In the genomic region with DNA sequence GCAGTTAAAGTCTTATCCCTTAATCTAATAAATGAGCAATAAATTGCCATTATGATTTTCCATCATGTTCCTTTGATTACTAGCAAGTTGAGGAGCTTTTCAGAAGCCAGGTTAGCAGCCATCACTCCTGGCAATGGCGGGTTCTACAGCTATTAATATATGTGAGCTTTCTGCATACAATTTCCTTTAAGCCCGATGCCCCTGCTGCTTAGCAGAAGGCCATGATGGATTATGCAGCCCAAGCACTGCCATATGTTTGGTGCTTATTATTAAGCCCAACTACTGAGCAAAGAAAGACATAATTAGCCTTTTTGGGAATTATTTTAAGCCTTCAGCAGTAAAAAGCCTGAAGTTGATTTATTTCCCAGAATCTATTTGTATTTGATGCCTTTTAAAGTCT, we compare ENCODE assay signal across 27 mouse cellular contexts.
DNase-seq lines count a peak whose midpoint lies in the region; ATAC-seq and TF ChIP-seq lines count a peak whose summit lies in the region.
"Had no signal": no experiment of that assay in that cellular context is flagged by ENCODE, and none has a peak within 500 bp of the region (broad histone marks: within the 10 kb centered on the region; RNA-seq: fewer than 3 reads in every experiment).

No protein-coding gene starts in this region.

- no peak overlapping the region for H3K9ac ChIP-seq in embryonic facial prominence, embryonic 14.5 days (ENCODE audit: low read depth, low read length)
- H3K9ac ChIP-seq: embryonic facial prominence, embryonic 12.5 days; forebrain, postnatal 0 days; heart, embryonic 15.5 days; limb, embryonic 15.5 days; liver, embryonic 13.5 days; midbrain, embryonic 13.5 days; stomach, embryonic 15.5 days had no signal

- H3K27me3 ChIP-seq in heart, embryonic 10.5 days (ENCODE audit: insufficient read depth, poor library complexity, severe bottlenecking), result no peaks in the 10 kb centered on the region
- H3K27me3 ChIP-seq in embryonic facial prominence, embryonic 14.5 days (replicated peaks; ENCODE audit: control insufficient read depth, insufficient read depth, low read length), result no peaks in the 10 kb centered on the region
- H3K27me3 ChIP-seq: embryonic facial prominence, embryonic 12.5 days; heart, embryonic 15.5 days; limb, embryonic 15.5 days; liver, embryonic 13.5 days; megakaryocyte, embryonic 14.5 days; midbrain, embryonic 13.5 days; stomach, embryonic 15.5 days had no signal

- H3K4me2 ChIP-seq in embryonic facial prominence, embryonic 14.5 days (ENCODE audit: low read depth, low read length), result no peak overlapping the region
- H3K4me2 ChIP-seq: embryonic facial prominence, embryonic 12.5 days; heart, embryonic 15.5 days; limb, embryonic 15.5 days; liver, embryonic 13.5 days; midbrain, embryonic 13.5 days; stomach, embryonic 15.5 days had no signal

- no peaks in the 10 kb centered on the region for H3K4me1 ChIP-seq in heart, embryonic 10.5 days
- H3K4me1 ChIP-seq in embryonic facial prominence, embryonic 14.5 days (ENCODE audit: control insufficient read depth, insufficient read depth, low read length), result peaks cover 6% of the 10 kb centered on the region; the same call in 1 of the 2 replicates
- H3K4me1 ChIP-seq: embryonic facial prominence, embryonic 12.5 days; heart, embryonic 15.5 days; limb, embryonic 15.5 days; liver, embryonic 13.5 days; megakaryocyte, embryonic 14.5 days; midbrain, embryonic 13.5 days; stomach, embryonic 15.5 days had no signal

- WGBS in heart, embryonic 10.5 days, result 83% methylated on average over 2 of the region's 2 CpGs
- WGBS in embryonic facial prominence, embryonic 14.5 days, result 77% methylated on average over 2 of the region's 2 CpGs

- TF ChIP-seq CTCF in layer of hippocampus, adult 2 months (conservative IDR thresholded peaks at IDR 0.05), result no peak

- H3K27ac ChIP-seq in heart, embryonic 10.5 days, result no peak overlapping the region
- H3K27ac ChIP-seq in layer of hippocampus, adult 2 months, result 0 out of 2 replicates have a peak overlapping the region, but pooled peaks have one; percentile 28
- H3K27ac ChIP-seq in embryonic facial prominence, embryonic 14.5 days (replicated peaks; ENCODE audit: low read depth, low read length), result peak overlapping the region; percentile 56; the same call in 1 of the 2 replicates
- H3K27ac ChIP-seq: embryonic facial prominence, embryonic 12.5 days; heart, embryonic 15.5 days; limb, embryonic 10.5 days; liver, embryonic 13.5 days; midbrain, embryonic 13.5 days; stomach, embryonic 15.5 days had no signal

- peak; percentile 6 for DNase-seq in heart, embryonic 10.5 days (ENCODE audit: low spot score)
- DNase-seq in heart, postnatal 25 days (ENCODE audit: low spot score), result no peak
- no peak for DNase-seq in layer of hippocampus, adult 2 months (ENCODE audit: low spot score in 2 of 2)
- no peak for DNase-seq in layer of hippocampus, adult 11-12 months (ENCODE audit: low spot score)
- peak; percentile 29 for DNase-seq in embryonic facial prominence, embryonic 14.5 days (ENCODE audit: low spot score)
- DNase-seq in left cerebral cortex, adult 11 months (ENCODE audit: low spot score), result no peak
- DNase-seq: B cell, adult 2 months; cerebellum, adult 11 months; cerebellum, adult 9-10 months; cerebellum, postnatal 36 days; forebrain, postnatal 0 days; heart, postnatal 36 days; kidney, adult 11 months; kidney, postnatal 14 days; liver, embryonic 13.5 days; lung, adult 18-20 months; lung, postnatal 4 days; right cerebral cortex, postnatal 25 days had no signal

- no peak for ATAC-seq in embryonic facial prominence, embryonic 14.5 days (ENCODE audit: low read depth)
- ATAC-seq: forebrain, postnatal 0 days; inflammation-experienced regulatory T-cells, adult 6 months; lung, postnatal 0 days; midbrain, embryonic 13.5 days had no signal

- no peak overlapping the region for H3K4me3 ChIP-seq in heart, embryonic 10.5 days
- no peak overlapping the region for H3K4me3 ChIP-seq in layer of hippocampus, adult 2 months
- no peak overlapping the region for H3K4me3 ChIP-seq in embryonic facial prominence, embryonic 14.5 days (ENCODE audit: low read depth, low read length)
- H3K4me3 ChIP-seq: embryonic facial prominence, embryonic 12.5 days; heart, embryonic 15.5 days; limb, embryonic 10.5 days; limb, embryonic 15.5 days; liver, embryonic 13.5 days; megakaryocyte, embryonic 14.5 days; midbrain, embryonic 13.5 days; stomach, embryonic 15.5 days had no signal

- intact Hi-C loops in heart, postnatal 25 days (cut with DNase I), result no loop called here

- H3K9me3 ChIP-seq in heart, embryonic 10.5 days, result no peaks in the 10 kb centered on the region
- H3K9me3 ChIP-seq in embryonic facial prominence, embryonic 14.5 days (ENCODE audit: control insufficient read depth, low read length), result no peaks in the 10 kb centered on the region
- H3K9me3 ChIP-seq: embryonic facial prominence, embryonic 12.5 days; heart, embryonic 15.5 days; limb, embryonic 10.5 days; limb, embryonic 15.5 days; liver, embryonic 13.5 days; megakaryocyte, embryonic 14.5 days; midbrain, embryonic 13.5 days; stomach, embryonic 15.5 days had no signal

- no peaks in the 10 kb centered on the region for H3K36me3 ChIP-seq in heart, embryonic 10.5 days
- no peaks in the 10 kb centered on the region for H3K36me3 ChIP-seq in embryonic facial prominence, embryonic 14.5 days (ENCODE audit: control insufficient read depth, insufficient read depth, low read length)
- H3K36me3 ChIP-seq: embryonic facial prominence, embryonic 12.5 days; heart, embryonic 15.5 days; limb, embryonic 10.5 days; limb, embryonic 15.5 days; liver, embryonic 13.5 days; midbrain, embryonic 13.5 days; stomach, embryonic 15.5 days had no signal

Comparison
In these comparisons a context has a peak if more than half of its experiments do, and no peak if none do; other contexts are left out.
1. DNase-seq: peak in heart, embryonic 10.5 days (single experiment) and embryonic facial prominence, embryonic 14.5 days (single experiment); none in heart, postnatal 25 days (single experiment), layer of hippocampus, adult 2 months (0 of 2), layer of hippocampus, adult 11-12 months (single experiment) and left cerebral cortex, adult 11 months (single experiment).